In the genomic region with DNA sequence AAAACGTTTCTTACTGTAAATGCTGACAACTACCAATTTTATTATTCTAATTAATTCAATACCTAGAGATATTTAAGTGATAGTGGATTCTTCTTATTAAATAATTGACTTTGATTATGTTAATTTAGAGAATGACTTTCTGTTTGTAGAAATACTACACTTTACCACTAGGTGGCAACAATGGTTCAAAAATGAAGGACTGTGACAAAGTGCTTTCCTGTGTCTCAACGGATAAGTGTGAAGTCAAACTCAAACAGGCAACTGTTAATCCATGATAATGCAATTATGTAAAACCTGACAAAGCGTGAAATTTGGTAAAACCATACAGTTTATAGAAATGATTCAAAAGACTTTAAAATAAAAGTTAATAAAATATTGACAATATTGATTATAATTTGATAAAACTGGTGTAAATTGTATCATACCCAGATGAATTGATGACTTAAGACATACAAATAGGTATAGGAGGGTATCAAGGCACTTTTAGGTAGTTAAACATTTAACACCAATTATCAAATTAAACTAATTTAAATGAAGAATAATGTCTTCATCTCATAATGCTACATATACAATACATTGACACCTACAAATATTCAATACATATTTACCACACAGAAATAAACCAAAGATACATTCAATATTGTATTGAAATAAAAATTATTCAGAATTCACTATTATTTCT, we compare ENCODE assay signal across 10 mouse cellular contexts.
DNase-seq lines count a peak whose midpoint lies in the region; ATAC-seq and TF ChIP-seq lines count a peak whose summit lies in the region.
"Had no signal": no experiment of that assay in that cellular context is flagged by ENCODE, and none has a peak within 500 bp of the region (broad histone marks: within the 10 kb centered on the region; RNA-seq: fewer than 3 reads in every experiment).

No protein-coding gene starts in this region.

- intact Hi-C loops in heart, postnatal 14 days (cut with DNase I): loop anchor here (1.0 to 5.0 kb wide), 4 partner anchors 614 to 1424 kb away; no protein-coding TSS in a partner anchor

- WGBS in heart, postnatal 0 days: 3% methylated on average over 3 of the region's 3 CpGs

- no peaks in the 10 kb centered on the region for H3K27me3 ChIP-seq in heart, postnatal 0 days (ENCODE audit: control insufficient read depth, insufficient read depth, low read length)
- H3K27me3 ChIP-seq: heart, embryonic 15.5 days had no signal

- ATAC-seq in heart, postnatal 0 days (ENCODE audit: insufficient read depth, low read depth): no peak
- 0 out of 2 replicates have a peak, but pooled peaks have one; percentile 44 for ATAC-seq in megakaryocyte-erythroid progenitor cell, adult 5-6 weeks (replicated peaks; ENCODE audit: low FRiP score, low TSS enrichment, poor library complexity, severe bottlenecking)
- no peak for ATAC-seq in activated CD4-positive, CD25-positive, alpha-beta regulatory T cell, adult 4 months

- H3K4me2 ChIP-seq in heart, postnatal 0 days (ENCODE audit: low read depth, low read length): no peak overlapping the region
- H3K4me2 ChIP-seq: heart, embryonic 15.5 days had no signal

- no peaks in the 10 kb centered on the region for H3K36me3 ChIP-seq in heart, postnatal 0 days (replicated peaks; ENCODE audit: control insufficient read depth, insufficient read depth, low read length)
- H3K36me3 ChIP-seq: heart, embryonic 15.5 days had no signal

- no peak overlapping the region for H3K4me3 ChIP-seq in heart, postnatal 0 days (ENCODE audit: low read depth, low read length)
- H3K4me3 ChIP-seq: heart, embryonic 15.5 days; myocyte had no signal

- DNase-seq in heart, postnatal 0 days (ENCODE audit: low spot score): peak; percentile 20
- DNase-seq in heart, postnatal 14 days: no peak
- peak; percentile 34 for DNase-seq in A20 (ENCODE audit: low read depth, low spot score)
- peak; percentile 16 for DNase-seq in c-Kit-positive CD71-positive TER-119-positive erythroid progenitor cells, embryonic 14.5 days (ENCODE audit: low spot score)
- no peak for DNase-seq in gastrocnemius, postnatal 4 days (ENCODE audit: low spot score in 2 of 2)
- no peak for DNase-seq in adrenal gland, postnatal 4 days (ENCODE audit: low spot score in 2 of 2)

- H3K27ac ChIP-seq in heart, postnatal 0 days (ENCODE audit: low read depth): no peak overlapping the region
- H3K27ac ChIP-seq: heart, embryonic 15.5 days had no signal

- no peaks in the 10 kb centered on the region for H3K9me3 ChIP-seq in heart, postnatal 0 days (replicated peaks; ENCODE audit: control insufficient read depth, low read length)
- H3K9me3 ChIP-seq: heart, embryonic 15.5 days had no signal

- TF ChIP-seq CTCF in heart, postnatal 0 days (IDR thresholded peaks at IDR 0.05; ENCODE audit: low read depth): peak; percentile 69

- no peak for TF ChIP-seq EP300 in heart, postnatal 0 days (IDR thresholded peaks at IDR 0.05; ENCODE audit: low read depth)

- no peak overlapping the region for H3K9ac ChIP-seq in heart, postnatal 0 days (replicated peaks; ENCODE audit: low read depth, low read length)
- H3K9ac ChIP-seq: heart, embryonic 15.5 days had no signal

- no peaks in the 10 kb centered on the region for H3K4me1 ChIP-seq in heart, postnatal 0 days (ENCODE audit: control insufficient read depth, insufficient read depth)
- H3K4me1 ChIP-seq: heart, embryonic 15.5 days had no signal

Comparison
In these comparisons a context has a peak if more than half of its experiments do, and no peak if none do; other contexts are left out.
1. DNase-seq: peak in heart, postnatal 0 days (single experiment), A20 (single experiment) and c-Kit-positive CD71-positive TER-119-positive erythroid progenitor cells, embryonic 14.5 days (single experiment); none in heart, postnatal 14 days (0 of 2), gastrocnemius, postnatal 4 days (0 of 2) and adrenal gland, postnatal 4 days (0 of 2).